Mouse (Mus musculus) left cerebral cortex, adult 11 months (tissue): Measurements from ENCODE around the gene Cyyr1.
A peak's percentile ranks its signal among the peaks of the same experiment; 100 is the strongest.

ENCODE experiments used
- DNase-seq: peaks from one replicate; pipeline ENCODE4 v3.0.0; 2022; ENCODE audit warnings: low spot score

The Cyyr1 gene

GRCm38 (mm10) chr16:85455043-85455442 lies 98.2 kb downstream of the Cyyr1 start:
- DNase-seq: no peak

- no peak for DNase-seq
These were observed 106.9 kb downstream of the Cyyr1 start for GRCm38 (mm10) chr16:85446306-85446705.

- DNase-seq: no peak
These were observed 107.4 kb downstream of the Cyyr1 start for GRCm38 (mm10) chr16:85445801-85446200.

GRCm38 (mm10) chr16:85435427-85435826 lies 117.8 kb downstream of the Cyyr1 start:
- peak; percentile 41 for DNase-seq

- DNase-seq: peak; percentile 33
These were observed 124.0 kb downstream of the Cyyr1 start for GRCm38 (mm10) chr16:85429173-85429572.

- no peak for DNase-seq
These were observed 130.3 kb downstream of the Cyyr1 start for GRCm38 (mm10) chr16:85422889-85423288.

- DNase-seq: no peak
These were observed 137.8 kb downstream of the Cyyr1 start for GRCm38 (mm10) chr16:85415415-85415814.

GRCm38 (mm10) chr16:85393430-85393948 lies 159.7 kb downstream of the Cyyr1 start:
- no peak for DNase-seq

- no peak for DNase-seq
These were observed 166.4 kb downstream of the Cyyr1 start for GRCm38 (mm10) chr16:85386801-85387200.
